25 mouse cellular contexts compared by ENCODE assay signal in the genomic region with DNA sequence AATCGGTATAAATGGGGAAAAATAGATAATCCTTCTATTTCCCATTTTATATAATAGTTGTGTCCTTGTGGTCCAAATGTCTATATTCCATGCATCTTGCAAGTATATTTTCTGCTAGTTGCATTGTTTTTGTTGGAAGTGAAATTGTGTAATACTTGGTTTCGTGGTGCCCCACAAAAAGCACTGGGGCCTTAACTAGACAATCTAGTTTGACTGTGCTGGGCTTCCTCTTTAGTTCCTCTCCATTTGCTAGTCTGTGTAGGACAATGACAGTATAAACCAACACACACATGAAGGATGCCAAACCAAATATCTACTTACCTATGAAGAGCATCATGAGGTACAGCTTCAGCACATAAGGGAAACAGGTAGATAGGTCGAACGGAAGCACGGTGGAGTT. TPM values are rescaled to one million over a fixed set of nuclear protein-coding genes. Genes with fewer than 3 reads are reported as not detected.
DNase-seq lines count a peak whose midpoint lies in the region; ATAC-seq and TF ChIP-seq lines count a peak whose summit lies in the region.
"Had no signal": no experiment of that assay in that cellular context is flagged by ENCODE, and none has a peak within 500 bp of the region (broad histone marks: within the 10 kb centered on the region; RNA-seq: fewer than 3 reads in every experiment).

No protein-coding gene starts in this region.

- TF ChIP-seq POLR2A in bone marrow macrophage, adult 2 months (IDR thresholded peaks at IDR 0.05; ENCODE audit: borderline replicate concordance, low read depth, low read length) = no peak

- DNase-seq in 416B (ENCODE audit: low read depth) = peak; percentile 58
- no peak for DNase-seq in layer of hippocampus, postnatal 10 days (ENCODE audit: low spot score in 2 of 2)
- no peak for DNase-seq in left cerebral cortex, adult 2 months (ENCODE audit: extremely low spot score in 1 of 2, low spot score in 2 of 2)
- no peak for DNase-seq in adrenal gland, adult 2 months
- DNase-seq in thymus, postnatal 10 days (ENCODE audit: low spot score in 2 of 2) = no peak
- DNase-seq: adrenal gland, postnatal 10 days; adrenal gland, postnatal 25 days; cerebellum, adult 11-12 months; cerebellum, adult 2 months; cerebellum, adult 9-10 months; cerebellum, postnatal 10 days; cerebellum, postnatal 25 days; embryo, embryonic 11 days had no signal

- H3K4me1 ChIP-seq in bone marrow macrophage, adult 2 months (ENCODE audit: control insufficient read depth, insufficient read depth, low read length) = peaks cover 34% of the 10 kb centered on the region
- H3K4me1 ChIP-seq: embryonic facial prominence, embryonic 15.5 days had no signal

- intact Hi-C loops in left cerebral cortex, adult 2 months (cut with DNase I) = no loop called here

- ATAC-seq in granulocyte monocyte progenitor cell, adult 5-6 weeks (replicated peaks; ENCODE audit: poor library complexity, severe bottlenecking) = peak; percentile 77
- peak; percentile 77 for ATAC-seq in megakaryocyte, adult 5-6 weeks (ENCODE audit: poor library complexity, severe bottlenecking)
- ATAC-seq: activated CD4-positive, CD25-positive, alpha-beta regulatory T cell, adult 4 months; forebrain, embryonic 14.5 days; forebrain, embryonic 16.5 days; Patski had no signal

- peak overlapping the region; percentile 63 for H3K27ac ChIP-seq in bone marrow macrophage, adult 2 months (ENCODE audit: insufficient read depth, low read depth, low read length)
- H3K27ac ChIP-seq in left cerebral cortex, adult 2 months = no peak overlapping the region
- H3K27ac ChIP-seq: embryonic facial prominence, embryonic 13.5 days; embryonic facial prominence, embryonic 15.5 days; forebrain, embryonic 10.5 days; forebrain, embryonic 12.5 days had no signal

- H3K4me3 ChIP-seq in bone marrow macrophage, adult 2 months (ENCODE audit: insufficient read depth, low read length) = no peak overlapping the region
- no peak overlapping the region for H3K4me3 ChIP-seq in left cerebral cortex, adult 2 months
- H3K4me3 ChIP-seq: embryonic facial prominence, embryonic 13.5 days; embryonic facial prominence, embryonic 15.5 days; erythroblast, embryonic 14.5 days; forebrain, embryonic 10.5 days; forebrain, embryonic 12.5 days had no signal

- TF ChIP-seq CTCF in bone marrow macrophage, adult 2 months (IDR thresholded peaks at IDR 0.05; ENCODE audit: low read depth, low read length) = no peak
- no peak for TF ChIP-seq CTCF in left cerebral cortex, adult 2 months (IDR thresholded peaks at IDR 0.05)

RNA-seq across cellular contexts. Expression of a gene that starts 19.4 kb away (rescaled TPM):
- 121 and 136 TPM in 2 replicates for polyA plus RNA-seq in bone marrow macrophage, adult 2 months (2012; ENCODE audit: insufficient read depth, insufficient read length, missing spikeins)
- 1.8 and 4.9 TPM in 2 replicates for total RNA-seq in granulocyte monocyte progenitor cell, adult 5-6 weeks (2014; fragmentation: Nextera tagmentation)
- 2.7 and 2.8 TPM in 2 replicates for total RNA-seq in granulocyte monocyte progenitor cell, adult 5-6 weeks (2017)
- 112 and 118 TPM in 2 replicates for total RNA-seq in megakaryocyte, adult 5-6 weeks (2015)
- 70.7 and 72.7 TPM in 2 replicates for total RNA-seq in megakaryocyte, adult 5-6 weeks (2017)
- 1 to 10 TPM; 3.7 to 3.8 TPM for total RNA-seq in layer of hippocampus, postnatal 10 days (2021)
- total RNA-seq in left cerebral cortex, adult 2 months (2021) = 1 to 10 TPM; 1.2 to 1.7 TPM
- total RNA-seq in adrenal gland, adult 2 months (2021) = 1 to 10 TPM; 4.1 to 4.8 TPM
- polyA plus RNA-seq in adrenal gland, adult 2 months (2012; rRNA removed) = 0.41 and 0.43 TPM in 2 replicates

Comparison
In these comparisons a context has a peak if more than half of its experiments do, and no peak if none do; other contexts are left out.
1. RNA of a gene that starts 19.4 kb away (total RNA-seq): 70.7 to 118 TPM in megakaryocyte, adult 5-6 weeks; 1.8 to 4.9 TPM in granulocyte monocyte progenitor cell, adult 5-6 weeks, 4.1 to 4.8 TPM in adrenal gland, adult 2 months, 3.7 to 3.8 TPM in layer of hippocampus, postnatal 10 days and 1.2 to 1.7 TPM in left cerebral cortex, adult 2 months; every median in the first group is over 10 times any median in the second.